Mouse (Mus musculus): ENCODE data around the gene Zfp239. TPM values are rescaled to one million over a fixed set of nuclear protein-coding genes. Genes with fewer than 3 reads are reported as not detected.
A peak's percentile ranks its signal among the peaks of the same experiment; 100 is the strongest.

Gene Zfp239
- total RNA-seq, 2 experiments from 2014 or later, result 4.9 to 5.7 TPM

DNA sequence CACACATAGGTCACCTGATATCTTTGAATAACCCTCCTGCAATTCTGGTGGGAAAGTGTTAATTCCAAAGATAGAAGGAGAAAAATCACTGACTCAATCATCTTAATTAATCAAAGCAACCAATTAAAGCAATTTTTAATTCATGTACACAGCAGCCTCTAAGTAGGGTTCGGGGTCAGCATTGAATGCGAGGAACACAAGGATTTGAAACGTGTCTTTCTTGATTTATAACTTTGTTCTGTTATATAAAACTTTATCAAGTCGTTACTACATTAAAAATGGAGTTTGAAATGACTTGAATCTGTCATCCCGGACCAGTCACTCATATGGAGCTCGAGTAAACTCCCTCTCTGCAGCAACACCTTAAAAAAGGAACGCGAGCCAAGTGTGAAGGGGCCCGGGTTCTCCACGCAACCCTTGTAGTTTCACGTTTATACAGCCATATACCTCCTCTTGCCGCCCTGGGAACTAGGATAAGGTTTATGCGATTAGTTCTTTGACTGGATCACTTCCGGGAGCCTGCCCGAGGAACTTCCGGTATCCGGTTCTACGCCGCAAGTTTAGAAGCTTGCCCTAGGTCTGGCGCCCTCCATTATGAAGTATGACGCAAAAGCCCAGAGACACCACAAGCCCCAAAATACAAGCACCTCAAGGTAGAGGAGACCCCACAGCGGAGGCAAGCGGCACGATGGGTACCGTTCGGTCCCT, 17.0 kb downstream of the Zfp239 start:
- DNase-seq (ENCODE audit: low spot score in 2 of 2), result no peak

DNA sequence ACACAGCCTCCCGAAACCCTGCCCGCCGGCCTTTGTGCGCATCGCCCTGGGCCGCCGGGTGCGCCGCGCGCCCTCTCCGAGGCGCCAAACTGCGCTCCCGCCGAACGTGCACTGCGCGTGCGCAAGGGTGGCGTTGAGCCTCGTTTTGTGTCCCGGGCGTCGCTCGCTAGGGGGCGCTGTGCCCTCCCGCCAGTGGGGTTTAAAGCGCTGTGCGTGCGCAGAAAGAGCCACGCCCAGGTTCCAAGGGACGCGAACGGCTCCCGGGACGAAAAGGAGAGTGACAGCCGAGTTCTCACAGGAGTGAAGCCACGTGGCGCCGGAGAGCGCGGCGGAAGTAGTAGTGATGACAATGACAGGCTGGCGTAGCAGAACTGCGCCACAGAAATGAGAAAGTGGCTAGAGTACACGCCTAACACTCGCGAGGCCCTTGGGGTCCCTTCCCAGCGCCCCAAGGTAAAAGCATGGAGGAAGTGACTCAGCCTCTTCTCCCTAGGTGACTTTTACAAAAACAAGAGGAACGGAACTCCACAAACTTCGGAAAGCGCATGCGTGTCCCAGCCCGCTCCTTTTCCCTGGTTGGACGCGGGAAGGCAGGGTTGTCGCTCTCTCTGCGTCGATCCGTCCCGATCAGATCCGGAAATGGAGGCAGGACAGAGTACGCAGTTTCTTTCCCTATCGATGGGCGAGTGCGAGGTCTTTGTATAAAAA, 17.7 kb downstream of the Zfp239 start:
- DNase-seq (ENCODE audit: low spot score in 2 of 2), result peak; percentile 100

DNA sequence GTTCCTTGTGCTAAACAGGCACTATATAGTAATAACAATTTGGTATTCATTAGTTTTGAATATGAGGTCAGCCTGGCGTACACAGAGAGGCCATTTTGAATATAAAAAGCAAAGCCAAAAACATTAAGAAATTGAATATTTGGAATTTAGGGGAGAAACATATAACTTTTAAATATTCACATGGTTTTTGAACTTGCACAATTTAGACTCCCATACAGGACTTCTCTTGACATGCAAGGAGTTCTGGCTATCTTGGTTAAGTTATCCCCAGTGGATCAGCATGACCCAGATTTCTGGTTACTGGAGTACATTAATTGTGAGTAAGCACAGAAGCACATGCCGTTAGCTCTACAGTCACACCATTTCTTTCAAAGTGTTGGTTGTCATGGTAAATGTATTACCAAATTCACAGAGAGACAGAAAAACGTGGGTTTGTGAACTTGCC, 18.5 kb downstream of the Zfp239 start:
- no peak for DNase-seq (ENCODE audit: low spot score in 2 of 2)

DNA sequence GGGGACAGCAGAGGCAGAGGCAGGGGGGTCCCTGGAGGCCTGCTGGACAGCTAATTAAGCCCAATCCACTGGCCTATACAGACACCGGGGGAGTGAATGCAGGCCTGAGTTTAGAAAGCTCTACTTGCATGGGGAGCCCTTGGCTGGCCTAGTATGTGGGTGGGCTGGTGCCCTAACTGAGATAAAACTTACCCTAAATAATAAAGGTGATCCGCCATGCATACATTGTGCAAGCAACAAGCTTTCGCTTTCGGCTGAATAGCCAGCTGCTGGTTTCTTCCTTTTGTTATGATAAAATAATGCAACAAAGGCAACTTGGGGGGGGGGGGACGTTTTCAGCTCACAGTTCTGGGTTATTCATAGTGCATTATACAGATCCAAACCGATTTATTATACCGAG, 19.3 kb downstream of the Zfp239 start:
- DNase-seq (ENCODE audit: low spot score in 2 of 2), result no peak

DNA sequence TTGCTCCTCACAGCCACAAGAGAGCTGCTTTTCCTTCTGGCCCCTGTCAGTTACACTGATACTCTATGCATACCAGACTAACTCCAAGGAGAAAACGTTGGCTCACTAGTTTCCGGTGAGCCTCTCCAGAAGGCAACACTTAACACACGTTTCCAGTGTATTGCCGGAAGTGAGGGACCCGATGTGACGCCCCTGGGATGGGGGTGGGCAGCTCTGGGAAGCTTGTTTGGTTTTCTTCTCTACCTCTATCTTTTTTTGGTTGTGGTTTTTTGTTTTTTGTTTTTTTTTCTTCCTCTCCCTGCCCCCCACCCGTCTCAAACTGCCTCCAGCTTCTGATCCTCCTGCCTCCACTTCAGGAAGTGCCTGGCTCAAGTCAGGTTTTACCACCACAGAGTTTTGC, 20.1 kb downstream of the Zfp239 start:
- DNase-seq (ENCODE audit: low spot score in 2 of 2), result no peak

DNA sequence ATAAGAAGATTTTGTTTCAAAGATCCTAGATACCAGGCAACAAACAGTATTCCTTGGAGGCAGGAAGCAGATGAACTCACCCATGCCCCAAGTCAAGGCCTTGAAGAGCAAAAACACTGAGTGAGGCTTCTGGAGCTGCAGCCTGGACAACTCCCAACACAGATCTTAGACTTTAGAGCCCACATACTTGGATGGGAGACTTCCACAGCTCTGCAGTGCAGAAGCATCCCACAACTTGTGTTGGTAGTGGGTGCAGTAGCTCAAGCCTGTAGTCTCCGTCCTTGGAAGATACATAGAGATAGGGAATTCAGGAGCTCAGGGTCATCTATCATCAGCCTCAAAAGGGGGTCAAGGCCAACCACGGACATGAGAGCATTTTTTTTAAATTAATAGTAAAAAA, 24.0 kb downstream of the Zfp239 start:
- DNase-seq (ENCODE audit: low spot score in 2 of 2), result no peak

DNA sequence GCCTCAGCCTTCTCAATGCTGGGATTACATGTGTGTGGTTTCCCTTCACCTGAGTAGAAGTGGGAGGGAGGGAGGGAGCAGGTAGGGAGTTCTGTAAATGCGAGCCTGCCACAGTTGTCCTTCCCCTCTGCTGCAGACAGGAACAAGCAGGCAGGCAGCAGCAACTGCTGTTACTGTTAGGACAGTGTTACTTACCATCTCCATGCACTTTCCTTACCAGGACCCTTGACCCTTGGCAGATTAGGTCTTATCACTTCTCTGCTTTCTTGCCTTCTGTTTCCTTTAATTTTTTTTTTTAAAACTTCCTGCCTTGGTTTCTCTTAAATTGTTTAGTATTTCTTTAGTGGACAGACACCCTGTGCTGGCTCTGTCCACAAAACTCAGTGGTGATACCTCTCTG, 26.1 kb downstream of the Zfp239 start:
- no peak for DNase-seq (ENCODE audit: low spot score in 2 of 2)

DNA sequence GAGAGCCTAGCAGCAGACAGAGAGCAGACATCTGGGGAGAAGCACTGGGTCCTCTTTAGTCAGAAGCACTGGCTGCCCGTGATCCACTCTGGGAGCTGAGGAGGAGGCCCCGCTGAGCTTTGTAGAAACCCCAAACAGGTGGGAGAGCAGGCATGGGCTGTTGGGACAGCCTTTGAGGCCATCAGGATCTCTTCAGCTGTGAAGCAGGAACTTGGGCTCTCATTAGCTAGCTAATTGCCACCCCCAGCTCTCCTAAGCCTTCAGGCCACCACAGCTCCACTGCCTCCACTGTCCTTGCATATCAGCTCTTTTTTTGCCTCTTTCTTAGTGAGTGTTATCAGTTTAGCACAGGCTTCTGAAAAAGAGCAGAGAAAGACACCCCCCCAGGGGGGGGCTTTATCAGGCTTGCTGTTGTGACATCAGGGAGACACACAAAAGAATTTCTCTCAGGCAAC, 26.8 kb downstream of the Zfp239 start:
- no peak for DNase-seq (ENCODE audit: low spot score in 2 of 2)

DNA sequence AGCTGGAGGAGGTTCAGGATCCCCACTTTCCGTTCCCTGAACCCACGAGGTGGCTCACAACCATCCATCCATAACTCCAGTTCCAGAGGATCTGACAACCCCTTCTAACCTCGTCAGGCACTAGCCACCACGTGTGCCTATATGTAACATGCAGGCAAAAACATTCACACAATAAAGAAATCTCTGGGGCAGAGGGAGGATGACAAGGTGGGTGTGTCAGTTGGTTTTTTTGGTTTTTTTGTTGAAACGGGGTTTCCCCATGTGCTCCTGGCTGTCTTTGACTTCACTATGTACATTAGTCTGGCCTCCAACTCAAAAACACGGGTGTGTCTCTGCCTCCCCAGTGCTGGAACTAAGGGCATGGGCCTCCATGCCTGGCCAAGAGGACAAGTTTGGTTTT, 28.4 kb downstream of the Zfp239 start:
- no peak for DNase-seq (ENCODE audit: low spot score in 2 of 2)

DNA sequence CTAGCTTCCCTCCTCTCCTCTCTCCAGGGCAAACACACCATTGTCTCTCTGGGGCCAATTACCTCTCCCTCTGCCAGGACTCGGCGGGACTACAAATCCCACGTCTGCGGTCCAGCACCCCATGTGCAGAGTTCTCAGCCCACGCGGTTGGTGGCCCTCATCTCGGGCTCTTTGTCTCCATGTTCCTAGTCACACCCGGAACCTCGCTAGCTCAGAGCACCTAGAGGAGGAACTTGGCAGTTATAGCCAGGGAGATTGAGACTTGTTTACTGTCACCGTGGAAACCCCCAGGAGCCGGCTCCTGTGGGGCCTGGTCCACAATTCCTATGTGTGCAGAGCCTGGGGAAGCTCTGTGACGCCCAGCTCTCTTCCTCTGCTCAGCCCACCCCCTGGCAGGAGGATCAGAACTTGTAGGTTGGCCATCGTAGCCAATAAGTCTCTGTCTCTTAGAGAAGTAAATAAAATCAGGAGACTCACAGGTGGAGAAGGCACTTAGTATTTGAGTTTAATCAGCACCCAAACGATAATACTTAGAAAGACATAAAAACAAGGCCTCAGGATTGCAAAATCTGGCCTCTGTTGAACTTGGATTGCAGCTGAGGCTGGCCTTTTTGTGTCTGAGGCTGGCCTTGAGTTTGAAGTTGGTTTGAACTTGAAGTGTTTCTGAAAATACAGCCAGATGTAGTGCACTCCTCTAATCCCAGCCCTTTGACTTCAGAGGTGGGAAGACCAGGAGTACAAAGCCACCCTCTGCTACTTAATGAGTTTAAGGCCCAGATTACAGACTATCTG, 29.7 kb downstream of the Zfp239 start:
- no peak for DNase-seq (ENCODE audit: low spot score in 2 of 2)

DNA sequence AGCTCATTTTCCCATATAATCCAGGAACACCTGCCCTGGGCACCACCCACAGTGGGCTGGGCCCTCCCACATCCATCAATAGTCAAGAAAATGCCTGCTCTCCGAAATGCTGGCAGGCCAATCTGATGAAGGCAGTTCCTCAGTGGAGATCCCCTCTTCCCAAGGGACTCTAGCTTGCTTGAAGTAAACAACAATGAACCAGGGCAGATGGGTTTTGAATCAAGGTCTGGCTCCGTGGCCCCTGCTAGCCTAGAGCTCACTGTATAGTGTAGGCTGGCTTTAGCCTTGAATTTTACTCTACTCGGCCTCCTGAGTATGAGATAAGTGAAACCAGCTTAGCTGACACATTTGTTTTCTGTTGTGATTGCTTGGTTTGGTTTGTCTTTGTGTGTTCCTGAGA, 30.5 kb downstream of the Zfp239 start:
- no peak for DNase-seq (ENCODE audit: low spot score in 2 of 2)

DNA sequence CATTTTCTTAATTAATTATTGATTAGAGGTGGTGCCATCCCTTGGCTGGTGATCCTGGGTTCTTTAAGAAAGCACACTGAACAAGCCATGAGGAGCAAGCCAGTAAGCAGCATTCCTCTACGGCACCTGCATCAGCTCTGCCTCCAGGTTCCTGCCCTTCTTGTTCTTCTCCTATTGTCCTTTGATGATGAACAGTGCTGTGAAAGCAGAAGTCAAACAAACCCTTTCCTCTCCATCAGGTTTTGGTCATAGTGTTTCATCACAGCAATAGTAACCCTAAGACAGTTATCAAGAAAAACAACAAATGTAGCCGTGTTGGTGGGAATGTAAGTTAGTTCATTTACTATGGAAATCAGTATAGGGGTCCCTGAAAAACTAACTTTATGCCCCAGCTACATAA, 31.5 kb downstream of the Zfp239 start:
- no peak for DNase-seq (ENCODE audit: low spot score in 2 of 2)

DNA sequence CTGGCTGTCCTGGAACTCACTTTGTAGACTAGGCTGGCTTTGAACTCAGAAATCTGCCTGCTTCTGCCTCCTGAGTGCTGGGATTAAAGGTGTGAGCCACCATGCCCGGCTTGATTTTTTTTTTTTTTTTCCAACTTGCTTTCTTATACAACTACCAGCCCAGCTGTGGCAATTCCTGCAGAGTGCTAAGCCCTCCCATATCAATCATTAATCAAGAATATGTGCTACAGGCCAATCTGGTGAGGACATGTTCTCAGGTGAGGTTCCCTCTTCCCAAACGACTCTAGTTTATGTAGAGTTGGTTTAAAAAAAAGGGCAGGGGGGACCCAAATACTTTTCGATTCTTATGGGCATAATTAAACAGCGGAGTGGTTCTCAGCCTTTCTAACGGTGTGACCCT, 35.9 kb downstream of the Zfp239 start:
- no peak for DNase-seq (ENCODE audit: low spot score in 2 of 2)

DNA sequence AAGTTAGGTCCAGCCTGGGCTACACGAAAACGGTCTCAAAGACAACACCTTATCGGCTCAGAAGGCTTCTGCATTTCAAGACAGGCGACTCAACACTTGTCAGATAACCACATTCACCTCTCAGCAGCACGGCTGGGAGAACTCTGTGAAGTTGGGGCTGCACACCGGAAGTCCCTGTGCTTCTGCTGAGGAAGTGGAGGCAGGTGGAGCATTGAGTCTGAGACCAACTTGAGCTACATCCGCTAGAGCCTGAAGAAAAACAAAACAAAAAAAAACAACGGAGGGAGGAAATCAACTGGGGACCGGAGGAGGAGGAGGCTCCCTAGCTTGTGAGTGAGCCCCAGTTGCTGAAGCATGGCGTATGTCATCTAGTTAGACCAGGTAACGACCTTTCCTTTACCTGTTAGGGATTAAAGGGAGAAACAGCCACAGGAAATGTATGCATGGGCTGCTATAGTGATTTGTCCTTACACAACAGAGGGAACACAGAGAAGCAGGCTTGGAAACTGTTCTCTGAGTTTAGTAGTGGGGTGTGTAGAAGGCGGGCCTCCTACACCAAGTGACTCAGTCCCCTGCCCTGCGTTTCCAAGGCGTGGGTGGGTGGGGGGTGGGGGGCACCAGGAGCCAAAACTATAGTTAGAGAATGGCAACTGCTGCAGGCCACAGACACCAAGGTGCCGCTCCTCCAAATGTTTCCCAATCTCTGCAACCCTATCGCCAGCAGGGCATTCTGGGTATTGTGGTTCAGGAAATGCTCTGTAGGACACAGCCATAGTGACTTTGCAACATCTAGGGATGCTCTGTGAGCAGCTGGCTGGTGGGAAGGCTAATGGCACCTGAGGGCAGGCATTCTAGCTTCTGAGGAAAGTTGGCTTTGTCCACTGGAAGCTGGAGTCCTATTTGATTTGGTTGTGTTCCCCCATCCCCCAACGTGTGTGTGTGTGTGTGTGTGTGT, 38.5 kb downstream of the Zfp239 start, which contains the start of gene Hnrnpf:
Gene Hnrnpf, plus strand, starts transcription at position 199 of the 955 bp plus-strand sequence.
- no peak for DNase-seq (ENCODE audit: low spot score in 2 of 2)

DNA sequence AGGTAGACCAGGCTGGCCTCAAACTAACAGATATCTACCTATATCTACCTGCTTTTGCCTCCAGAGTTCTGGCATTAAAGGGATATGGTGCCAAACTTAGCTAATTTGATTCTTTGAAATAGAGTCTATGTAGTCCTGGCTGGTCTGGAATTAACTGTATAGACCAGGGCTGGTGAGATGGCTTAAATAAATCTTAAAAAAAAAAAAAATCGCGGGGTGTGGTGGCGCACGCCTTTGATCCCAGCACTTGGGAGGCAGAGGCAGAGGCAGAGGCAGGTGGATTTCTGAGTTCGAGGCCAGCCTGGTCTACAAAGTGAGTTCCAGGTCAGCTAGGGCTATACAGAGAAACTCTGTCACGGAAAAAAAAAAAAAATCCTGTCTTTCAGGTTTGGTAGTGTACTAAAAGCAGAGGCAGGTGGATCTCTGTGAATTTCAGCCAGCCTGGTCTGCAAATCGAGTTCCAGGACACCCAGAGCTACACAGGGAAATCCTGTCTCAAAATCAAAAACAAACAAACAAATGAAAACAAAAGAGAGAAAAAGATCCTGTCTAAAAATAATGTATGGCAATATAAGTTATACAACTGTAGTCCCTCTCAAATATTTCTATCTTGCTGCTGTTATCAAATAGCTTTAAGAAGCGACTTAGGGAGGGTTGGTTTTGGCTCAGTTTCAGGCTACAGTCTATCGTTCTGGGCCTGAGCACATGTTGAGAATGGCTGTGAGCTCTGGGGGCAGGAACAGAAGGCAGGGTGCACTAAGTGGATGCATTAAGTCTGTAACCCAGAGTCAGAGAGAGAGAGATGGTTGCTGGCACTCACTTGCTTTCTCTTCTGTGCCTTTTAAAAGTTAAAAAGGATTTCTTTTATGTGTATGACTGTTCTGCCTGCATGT, 39.9 kb downstream of the Zfp239 start:
- DNase-seq (ENCODE audit: low spot score in 2 of 2), result no peak

DNA sequence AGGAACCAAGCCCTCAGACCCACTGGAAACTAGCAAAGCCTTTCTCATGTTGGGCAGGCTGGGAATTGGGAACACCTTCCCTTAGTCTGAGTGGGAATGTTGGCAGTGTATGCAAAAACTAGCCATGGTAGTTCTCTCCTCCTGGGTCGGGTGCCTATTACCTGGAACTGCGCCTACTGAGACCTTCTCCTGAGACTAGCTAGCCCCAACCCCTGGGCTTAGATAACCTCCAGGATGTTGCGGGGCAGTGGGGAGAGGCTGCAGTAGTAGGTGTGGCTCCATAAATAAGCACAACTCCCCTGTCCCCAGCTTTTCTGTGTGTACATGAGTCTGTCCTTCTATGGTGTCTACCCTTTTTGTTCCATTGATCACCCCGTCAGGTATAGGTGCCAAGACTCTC, 40.7 kb downstream of the Zfp239 start:
- DNase-seq (ENCODE audit: low spot score in 2 of 2), result no peak

DNA sequence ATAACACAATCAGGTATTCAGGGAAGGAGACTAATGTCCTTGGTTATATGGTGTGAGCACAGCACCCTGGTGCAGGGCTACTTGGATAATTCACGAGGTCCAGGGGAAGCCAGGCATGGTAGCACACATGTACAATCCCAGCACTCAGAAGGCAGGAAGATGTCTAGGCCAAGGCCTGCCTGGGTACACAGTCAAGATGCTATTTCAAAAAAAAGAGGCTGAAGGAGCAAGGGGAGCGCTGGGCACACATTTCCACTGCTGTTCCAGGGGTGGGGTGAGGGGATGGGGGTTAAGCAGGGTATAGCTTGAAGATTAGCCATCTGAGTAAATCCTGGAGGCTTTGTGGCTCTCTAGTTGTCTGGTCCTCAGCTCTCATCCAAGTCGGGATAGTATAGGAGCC, 41.9 kb downstream of the Zfp239 start:
- no peak for DNase-seq (ENCODE audit: low spot score in 2 of 2)

DNA sequence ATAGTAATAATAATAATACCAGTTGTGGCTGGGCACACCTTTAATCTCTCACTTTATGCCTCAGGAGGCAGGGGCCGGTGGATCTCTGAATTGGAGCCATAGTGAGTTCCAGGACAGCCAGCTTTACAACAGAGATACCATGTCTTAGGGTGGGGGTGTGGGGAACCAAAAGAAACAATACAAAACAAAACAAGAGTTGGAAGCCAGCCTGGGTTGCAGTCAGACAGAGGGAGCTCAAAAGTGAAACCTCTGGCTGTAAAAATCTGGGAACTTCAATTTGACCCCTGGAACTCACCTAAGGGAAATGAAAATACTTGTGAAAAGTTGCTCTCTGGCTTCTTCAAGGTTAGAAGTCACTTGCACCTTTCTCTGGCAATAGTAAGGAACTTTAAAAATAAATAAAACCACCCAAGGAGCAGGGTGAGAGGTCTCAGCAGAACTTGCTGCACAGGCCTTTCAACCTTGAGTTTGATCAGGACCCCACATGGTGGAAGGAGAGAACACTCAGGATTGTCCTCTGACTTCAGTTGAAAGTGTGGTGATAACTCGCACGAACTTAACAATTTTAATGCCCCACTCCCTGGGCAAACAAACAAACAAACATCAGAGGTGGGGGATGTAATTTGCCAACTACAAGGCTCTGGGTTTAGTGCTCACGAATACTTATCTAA, 43.5 kb downstream of the Zfp239 start:
- DNase-seq (ENCODE audit: low spot score in 2 of 2), result no peak

DNA sequence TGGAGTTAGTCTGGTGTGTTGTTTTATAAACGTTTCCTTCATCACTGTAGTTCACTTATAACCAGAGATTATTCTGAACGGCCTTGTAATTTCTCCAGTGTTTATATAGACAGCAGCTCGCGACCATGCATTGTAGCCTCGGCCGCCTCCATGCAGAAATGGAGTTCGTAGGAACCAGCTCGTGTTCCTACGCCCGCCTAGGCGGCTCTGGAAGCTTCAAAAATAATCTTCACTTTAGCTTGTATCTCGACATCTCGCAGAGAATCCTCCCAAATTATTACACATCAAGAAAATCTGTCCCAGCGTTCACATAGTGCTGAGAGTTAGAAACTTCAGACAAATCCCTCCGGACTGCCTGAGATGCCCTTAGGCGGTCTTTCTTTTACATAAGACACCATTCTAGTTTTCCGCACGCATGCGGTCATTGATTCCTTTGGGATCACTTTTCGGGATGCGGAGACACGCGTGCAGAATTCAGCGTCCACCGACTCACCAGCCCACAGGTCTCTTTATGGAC, 44.2 kb downstream of the Zfp239 start:
- peak in 1 of 2 experiments; percentile 33 for DNase-seq (ENCODE audit: low spot score in 2 of 2)

Data from adrenal gland, postnatal 4 days (tissue).